Mouse (Mus musculus): ENCODE data around the gene Usp10. TPM values are rescaled to one million over a fixed set of nuclear protein-coding genes. Genes with fewer than 3 reads are reported as not detected.

The Usp10 gene
- 76.7 and 91.5 TPM in 2 replicates for polyA plus RNA-seq (2015; fragmentation: Nextera tagmentation; extraction: Ambion mirVana)

- 16% methylated on average over 13 of the region's 13 CpGs for WGBS (ENCODE audit: insufficient replicate concordance)
- peak within 1 kb of the TSS; percentile 98 for H3K27ac ChIP-seq (replicated peaks)
- peak; percentile 49 for ATAC-seq (ENCODE audit: insufficient read depth)
- peaks cover 65% of the 10 kb centered on the region for H3K4me1 ChIP-seq (replicated peaks)
- H3K4me3 ChIP-seq (replicated peaks) = peak within 1 kb of the TSS; percentile 90
- no peaks in the 10 kb centered on the region for H3K36me3 ChIP-seq (replicated peaks)
- H3K9ac ChIP-seq = peak within 1 kb of the TSS; percentile 91
- H3K4me2 ChIP-seq = peak within 1 kb of the TSS; percentile 92
- peaks cover 6% of the 10 kb centered on the region for H3K27me3 ChIP-seq
- no peaks in the 10 kb centered on the region for H3K9me3 ChIP-seq (replicated peaks)
These were observed at the start of gene Usp10 for GRCm38 (mm10) chr8:119909944-119910546. Gene Usp10 (plus strand): TSS chr8:119910360.

DNA sequence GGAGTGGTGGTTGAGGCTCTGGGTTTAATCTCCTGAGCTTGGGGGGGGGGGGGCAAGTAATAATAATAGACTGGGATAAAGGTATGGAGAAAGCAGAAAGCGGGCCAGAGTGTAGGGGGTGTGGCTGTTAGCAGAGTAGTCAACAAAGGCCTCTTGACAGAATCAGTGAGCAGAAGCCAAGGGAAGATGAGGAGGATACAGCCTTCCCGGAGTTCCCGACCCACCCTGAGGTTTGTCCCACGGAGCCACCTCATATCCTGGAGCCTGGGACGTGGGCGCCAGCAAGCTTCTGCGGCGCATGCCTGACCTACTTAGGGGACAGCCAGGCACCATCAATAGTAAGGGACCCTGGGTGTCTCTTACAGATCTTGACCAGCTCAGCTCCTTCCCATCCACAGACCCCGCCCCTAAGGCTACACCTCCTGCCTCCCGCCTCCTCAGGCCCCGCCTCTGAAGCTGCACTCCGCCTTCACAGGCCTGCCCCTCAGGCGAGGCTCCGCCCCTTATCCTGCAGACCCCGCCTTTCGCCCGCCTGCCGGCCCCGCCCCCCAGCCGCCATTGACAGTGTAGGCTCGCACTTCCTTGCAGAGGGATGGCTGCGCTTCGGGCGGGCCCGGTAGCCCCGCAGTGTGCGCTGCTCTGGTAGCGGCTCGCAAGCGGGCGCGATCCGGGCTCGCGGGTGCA, 48.3 kb upstream of the Usp10 start, which contains the start of gene Klhl36:
Gene Klhl36, plus strand, starts transcription at position 561 of the 684 bp plus-strand sequence.
- WGBS (ENCODE audit: insufficient replicate concordance) = under 1% methylated on average over 35 of the region's 35 CpGs
- Histone ChIP-seq H3K4me1 (replicated peaks) (peaks cover 22% of the 10 kb centered on the region), H3K9ac (peak within 1 kb of the TSS; percentile 72), H3K4me2 (peak within 1 kb of the TSS; percentile 92), H3K36me3 (replicated peaks) (no peaks in the 10 kb centered on the region), H3K4me3 (replicated peaks) (peak within 1 kb of the TSS; percentile 71), H3K27me3 (peaks cover 12% of the 10 kb centered on the region; the same call in 1 of the 2 replicates), H3K27ac (replicated peaks) (peak within 1 kb of the TSS; percentile 65), H3K9me3 (replicated peaks) (no peaks in the 10 kb centered on the region)
- peak; percentile 95 for ATAC-seq (ENCODE audit: insufficient read depth)

DNA sequence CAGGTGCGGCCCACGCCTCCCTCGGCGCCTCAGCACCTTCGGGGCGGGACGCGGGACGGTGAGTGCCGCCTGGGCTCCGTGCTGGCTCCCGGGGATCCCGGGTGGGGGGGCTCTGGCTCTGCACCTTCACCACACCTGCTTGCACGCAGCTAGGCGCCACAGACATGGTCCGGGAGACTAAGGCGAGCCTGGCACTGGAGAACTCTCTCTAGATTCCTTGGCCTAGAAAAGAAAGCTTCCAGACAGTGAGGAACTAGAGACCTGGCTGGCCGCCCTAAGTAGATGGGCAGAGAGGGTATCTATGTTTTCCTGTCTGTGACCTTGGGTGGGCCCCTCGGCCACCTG, 47.8 kb upstream of the Usp10 start:
- H3K27ac ChIP-seq (replicated peaks) = peak overlapping the region; percentile 65
- H3K27me3 ChIP-seq = peaks cover 12% of the 10 kb centered on the region; the same call in 1 of the 2 replicates
- H3K4me2 ChIP-seq = peak overlapping the region; percentile 92
- H3K4me1 ChIP-seq (replicated peaks) = peaks cover 22% of the 10 kb centered on the region
- ATAC-seq (ENCODE audit: insufficient read depth) = no peak
- H3K9ac ChIP-seq = peak overlapping the region; percentile 72
- peak overlapping the region; percentile 71 for H3K4me3 ChIP-seq (replicated peaks)
- under 1% methylated on average over 19 of the region's 19 CpGs for WGBS (ENCODE audit: insufficient replicate concordance)
- H3K9me3 ChIP-seq (replicated peaks) = no peaks in the 10 kb centered on the region
- H3K36me3 ChIP-seq (replicated peaks) = no peaks in the 10 kb centered on the region

GRCm38 (mm10) chr8:119862749-119863148, 47.4 kb upstream of the Usp10 start:
- Histone ChIP-seq H3K9ac (peak overlapping the region; percentile 72), H3K4me2 (peak overlapping the region; percentile 92), H3K27ac (replicated peaks) (peak overlapping the region; percentile 65; the same call in 1 of the 2 replicates), H3K4me1 (replicated peaks) (peaks cover 22% of the 10 kb centered on the region), H3K27me3 (peaks cover 12% of the 10 kb centered on the region; the same call in 1 of the 2 replicates), H3K36me3 (replicated peaks) (no peaks in the 10 kb centered on the region), H3K9me3 (replicated peaks) (no peaks in the 10 kb centered on the region), H3K4me3 (replicated peaks) (peak overlapping the region; percentile 71)
- 15% methylated on average over 6 of the region's 6 CpGs for WGBS (ENCODE audit: insufficient replicate concordance)
- no peak for ATAC-seq (ENCODE audit: insufficient read depth)

DNA sequence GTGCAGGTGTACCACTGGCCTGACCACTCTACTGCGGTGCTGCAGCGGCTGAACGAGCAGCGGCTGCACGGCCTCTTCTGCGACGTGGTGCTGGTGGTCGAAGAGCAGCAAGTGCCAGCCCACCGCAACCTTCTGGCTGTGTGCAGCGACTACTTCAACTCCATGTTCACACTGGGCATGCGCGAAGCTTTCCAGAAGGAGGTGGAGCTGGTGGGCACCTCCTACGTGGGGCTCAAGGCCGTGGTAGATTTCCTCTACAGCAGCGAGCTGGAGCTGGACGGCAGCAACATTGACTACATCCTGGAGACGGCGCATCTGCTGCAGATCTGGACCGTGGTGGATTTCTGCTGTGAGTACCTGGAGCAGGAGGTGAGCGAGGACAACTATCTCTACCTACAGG, 40.5 kb upstream of the Usp10 start:
- Histone ChIP-seq H3K4me2 (no peak overlapping the region), H3K4me1 (replicated peaks) (peaks cover 10% of the 10 kb centered on the region), H3K36me3 (replicated peaks) (peaks cover 26% of the 10 kb centered on the region), H3K27ac (replicated peaks) (no peak overlapping the region), H3K4me3 (replicated peaks) (no peak overlapping the region), H3K9ac (no peak overlapping the region), H3K9me3 (replicated peaks) (0 out of 2 replicates have a peak, but pooled peaks cover 10% of the 10 kb centered on the region), H3K27me3 (no peaks in the 10 kb centered on the region; the same call in 1 of the 2 replicates)
- WGBS (ENCODE audit: insufficient replicate concordance) = 80% methylated on average over 20 of the region's 20 CpGs
- ATAC-seq (ENCODE audit: insufficient read depth) = no peak

DNA sequence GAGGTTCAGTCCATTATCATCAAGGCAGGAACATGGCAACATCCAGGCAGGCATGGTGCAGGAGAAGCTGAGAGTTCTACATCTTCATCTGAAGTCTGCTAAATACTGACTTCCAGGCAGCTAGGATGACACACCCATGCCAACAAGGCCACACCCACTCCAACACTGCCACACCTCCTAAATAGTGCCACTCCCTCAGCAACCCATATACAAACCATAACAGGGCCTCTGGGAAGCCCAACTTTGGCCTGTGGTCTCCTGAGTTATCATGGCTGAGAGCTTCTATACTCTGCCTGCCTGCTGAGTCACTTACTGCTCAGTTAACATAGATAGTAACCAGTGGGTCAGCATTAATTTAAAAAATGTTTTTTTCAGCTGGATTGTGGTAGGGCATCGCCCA, 37.0 kb upstream of the Usp10 start:
- Histone ChIP-seq H3K9ac (no peak overlapping the region), H3K27ac (replicated peaks) (no peak overlapping the region), H3K27me3 (no peaks in the 10 kb centered on the region), H3K9me3 (replicated peaks) (0 out of 2 replicates have a peak, but pooled peaks cover 10% of the 10 kb centered on the region), H3K36me3 (replicated peaks) (peaks cover 26% of the 10 kb centered on the region), H3K4me2 (no peak overlapping the region), H3K4me3 (replicated peaks) (no peak overlapping the region), H3K4me1 (replicated peaks) (peaks cover 10% of the 10 kb centered on the region)
- peak; percentile 69 for ATAC-seq (ENCODE audit: insufficient read depth)
- 81% methylated on average over 1 of the region's 1 CpGs for whole genome bisulfite sequencing (ENCODE audit: insufficient replicate concordance)

GRCm38 (mm10) chr8:119881301-119881700, 28.9 kb upstream of the Usp10 start:
- Histone ChIP-seq H3K4me2 (no peak overlapping the region), H3K4me3 (replicated peaks) (no peak overlapping the region), H3K4me1 (replicated peaks) (peaks cover 10% of the 10 kb centered on the region), H3K36me3 (replicated peaks) (no peaks in the 10 kb centered on the region), H3K27me3 (no peaks in the 10 kb centered on the region; the same call in 1 of the 2 replicates), H3K9ac (no peak overlapping the region), H3K9me3 (replicated peaks) (no peaks in the 10 kb centered on the region), H3K27ac (replicated peaks) (no peak overlapping the region)
- WGBS (ENCODE audit: insufficient replicate concordance) = 58% methylated on average over 6 of the region's 6 CpGs
- no peak for ATAC-seq (ENCODE audit: insufficient read depth)

- WGBS (ENCODE audit: insufficient replicate concordance) = 66% methylated on average over 8 of the region's 8 CpGs
- Histone ChIP-seq H3K4me2 (no peak overlapping the region), H3K27ac (replicated peaks) (no peak overlapping the region), H3K36me3 (replicated peaks) (no peaks in the 10 kb centered on the region), H3K4me3 (replicated peaks) (no peak overlapping the region), H3K9me3 (replicated peaks) (no peaks in the 10 kb centered on the region), H3K27me3 (no peaks in the 10 kb centered on the region; the same call in 1 of the 2 replicates), H3K4me1 (replicated peaks) (peaks cover 10% of the 10 kb centered on the region), H3K9ac (no peak overlapping the region)
- no peak for ATAC-seq (ENCODE audit: insufficient read depth)
These were observed 28.2 kb upstream of the Usp10 start for GRCm38 (mm10) chr8:119881917-119882316.

- H3K4me1 ChIP-seq (replicated peaks) = peaks cover 10% of the 10 kb centered on the region
- H3K36me3 ChIP-seq (replicated peaks) = no peaks in the 10 kb centered on the region
- H3K27me3 ChIP-seq = no peaks in the 10 kb centered on the region; the same call in 1 of the 2 replicates
- WGBS (ENCODE audit: insufficient replicate concordance) = 87% methylated on average over 7 of the region's 7 CpGs
- ATAC-seq (ENCODE audit: insufficient read depth) = no peak
- no peak overlapping the region for H3K9ac ChIP-seq
- H3K9me3 ChIP-seq (replicated peaks) = no peaks in the 10 kb centered on the region
- no peak overlapping the region for H3K4me2 ChIP-seq
- no peak overlapping the region for H3K27ac ChIP-seq (replicated peaks)
- H3K4me3 ChIP-seq (replicated peaks) = no peak overlapping the region
These were observed 26.9 kb upstream of the Usp10 start for GRCm38 (mm10) chr8:119883281-119883680.

- Histone ChIP-seq H3K4me2 (no peak overlapping the region), H3K9me3 (replicated peaks) (no peaks in the 10 kb centered on the region), H3K27ac (replicated peaks) (0 out of 2 replicates have a peak overlapping the region, but pooled peaks have one; percentile 7), H3K36me3 (replicated peaks) (no peaks in the 10 kb centered on the region), H3K4me1 (replicated peaks) (peaks cover 10% of the 10 kb centered on the region), H3K4me3 (replicated peaks) (no peak overlapping the region), H3K27me3 (0 out of 2 replicates have a peak, but pooled peaks cover 3% of the 10 kb centered on the region), H3K9ac (no peak overlapping the region)
- WGBS (ENCODE audit: insufficient replicate concordance) = 52% methylated on average over 3 of the region's 3 CpGs
- peak; percentile 80 for ATAC-seq (ENCODE audit: insufficient read depth)
These were observed 24.5 kb upstream of the Usp10 start for GRCm38 (mm10) chr8:119885612-119886011.

- Histone ChIP-seq H3K27ac (replicated peaks) (no peak overlapping the region), H3K27me3 (0 out of 2 replicates have a peak, but pooled peaks cover 3% of the 10 kb centered on the region), H3K9me3 (replicated peaks) (no peaks in the 10 kb centered on the region), H3K36me3 (replicated peaks) (no peaks in the 10 kb centered on the region), H3K9ac (no peak overlapping the region), H3K4me3 (replicated peaks) (no peak overlapping the region), H3K4me1 (replicated peaks) (peaks cover 10% of the 10 kb centered on the region), H3K4me2 (no peak overlapping the region)
- no peak for ATAC-seq (ENCODE audit: insufficient read depth)
- 84% methylated on average over 3 of the region's 3 CpGs for WGBS (ENCODE audit: insufficient replicate concordance)
These were observed 23.0 kb upstream of the Usp10 start for GRCm38 (mm10) chr8:119887130-119887529.
